Mouse (Mus musculus): ENCODE results near the gene Bcap29.

GRCm38 (mm10) chr12:31574506-31574905, 60.0 kb downstream of the Bcap29 start:
- TF ChIP-seq GATA1 (IDR thresholded peaks at IDR 0.05; ENCODE audit: low read length) (no peak), TAL1 (IDR thresholded peaks at IDR 0.05; ENCODE audit: low read length) (no peak)

All from erythroblast, embryonic 14.5 days (primary cell).